Mouse (Mus musculus): Measurements from ENCODE around the gene Traf1. TPM values are rescaled to one million over a fixed set of nuclear protein-coding genes. Genes with fewer than 3 reads are reported as not detected.
A peak's percentile ranks its signal among the peaks of the same experiment; 100 is the strongest.

Gene Traf1
- total and polyA plus RNA-seq, 3 experiments: 1.2 to 2.0 (median 1.2) TPM

- Histone ChIP-seq H3K27ac (no peak overlapping the region), H3K4me3 (no peak overlapping the region), H3K4me1 (ENCODE audit: control insufficient read depth, insufficient read depth, low read length) (peaks cover 4% of the 10 kb centered on the region), H3K79me2 (replicated peaks; ENCODE audit: control insufficient read depth, insufficient read depth, low read length) (no peaks in the 10 kb centered on the region), H3K36me3 (ENCODE audit: control insufficient read depth, insufficient read depth, low read length) (no peaks in the 10 kb centered on the region), H3K9ac (ENCODE audit: low read depth, low read length) (no peak overlapping the region), H3K27me3 (ENCODE audit: control insufficient read depth, insufficient read depth, low read length) (no peaks in the 10 kb centered on the region)
- DNase-seq: no peak
- intact Hi-C loops (cut with DNase I): no loop called here
- no peak for TF ChIP-seq EP300 (IDR thresholded peaks at IDR 0.05; ENCODE audit: insufficient read depth, low read depth, low read length)
- 78% methylated on average over 3 of the region's 3 CpGs for WGBS
Measured at GRCm38 (mm10) chr2:34979459-34980011, 18.0 kb upstream of the Traf1 start.

- no peaks in the 10 kb centered on the region for H3K27me3 ChIP-seq (ENCODE audit: control insufficient read depth, insufficient read depth, low read length)
- H3K79me2 ChIP-seq (replicated peaks; ENCODE audit: control insufficient read depth, insufficient read depth, low read length): no peaks in the 10 kb centered on the region
- no peak overlapping the region for H3K27ac ChIP-seq
- intact Hi-C loops (cut with DNase I): no loop called here
- H3K9ac ChIP-seq (ENCODE audit: low read depth, low read length): no peak overlapping the region
- H3K36me3 ChIP-seq (ENCODE audit: control insufficient read depth, insufficient read depth, low read length): no peaks in the 10 kb centered on the region
- peaks cover 4% of the 10 kb centered on the region for H3K4me1 ChIP-seq (ENCODE audit: control insufficient read depth, insufficient read depth, low read length)
- no peak overlapping the region for H3K4me3 ChIP-seq
- no peak for TF ChIP-seq CTCF (IDR thresholded peaks at IDR 0.05)
- TF ChIP-seq EP300 (IDR thresholded peaks at IDR 0.05; ENCODE audit: insufficient read depth, low read depth, low read length): no peak
- TF ChIP-seq POLR2A (IDR thresholded peaks at IDR 0.05; ENCODE audit: insufficient read depth, low read depth, low read length): no peak
- 91% methylated on average over 2 of the region's 2 CpGs for WGBS
- no peak for DNase-seq
Measured at GRCm38 (mm10) chr2:34978226-34978625, 16.7 kb upstream of the Traf1 start.

GRCm38 (mm10) chr2:34976945-34977658 is 15.5 kb upstream of the Traf1 start:
- no peak for TF ChIP-seq POLR2A (IDR thresholded peaks at IDR 0.05; ENCODE audit: insufficient read depth, low read depth, low read length)
- no peak for TF ChIP-seq EP300 (IDR thresholded peaks at IDR 0.05; ENCODE audit: insufficient read depth, low read depth, low read length)
- H3K79me2 ChIP-seq (replicated peaks; ENCODE audit: control insufficient read depth, insufficient read depth, low read length): no peaks in the 10 kb centered on the region
- H3K27ac ChIP-seq: no peak overlapping the region
- H3K36me3 ChIP-seq (ENCODE audit: control insufficient read depth, insufficient read depth, low read length): no peaks in the 10 kb centered on the region
- no peak overlapping the region for H3K9ac ChIP-seq (ENCODE audit: low read depth, low read length)
- intact Hi-C loops (cut with DNase I): no loop called here
- peaks cover 3% of the 10 kb centered on the region for H3K4me1 ChIP-seq (ENCODE audit: control insufficient read depth, insufficient read depth, low read length)
- 46% methylated on average over 8 of the region's 8 CpGs for WGBS
- H3K4me3 ChIP-seq: no peak overlapping the region
- no peaks in the 10 kb centered on the region for H3K27me3 ChIP-seq (ENCODE audit: control insufficient read depth, insufficient read depth, low read length)
- peak in 1 of 2 experiments; percentile 45 for DNase-seq

GRCm38 (mm10) chr2:34976447-34976846 is 14.9 kb upstream of the Traf1 start:
- DNase-seq: peak in 1 of 2 experiments; percentile 33
- no peak overlapping the region for H3K4me3 ChIP-seq
- TF ChIP-seq POLR2A (IDR thresholded peaks at IDR 0.05; ENCODE audit: insufficient read depth, low read depth, low read length) (no peak), CTCF (IDR thresholded peaks at IDR 0.05) (no peak), EP300 (IDR thresholded peaks at IDR 0.05; ENCODE audit: insufficient read depth, low read depth, low read length) (no peak)
- H3K9ac ChIP-seq (ENCODE audit: low read depth, low read length): no peak overlapping the region
- no peak overlapping the region for H3K27ac ChIP-seq
- no peaks in the 10 kb centered on the region for H3K36me3 ChIP-seq (ENCODE audit: control insufficient read depth, insufficient read depth, low read length)
- no peaks in the 10 kb centered on the region for H3K27me3 ChIP-seq (ENCODE audit: control insufficient read depth, insufficient read depth, low read length)
- 76% methylated on average over 6 of the region's 6 CpGs for WGBS
- no peaks in the 10 kb centered on the region for H3K79me2 ChIP-seq (replicated peaks; ENCODE audit: control insufficient read depth, insufficient read depth, low read length)
- intact Hi-C loops (cut with DNase I): no loop called here
- peaks cover 2% of the 10 kb centered on the region; the same call in 1 of the 2 replicates for H3K4me1 ChIP-seq (ENCODE audit: control insufficient read depth, insufficient read depth, low read length)

- no peaks in the 10 kb centered on the region for H3K36me3 ChIP-seq (ENCODE audit: control insufficient read depth, insufficient read depth, low read length)
- H3K4me1 ChIP-seq (ENCODE audit: control insufficient read depth, insufficient read depth, low read length): peaks cover 4% of the 10 kb centered on the region
- intact Hi-C loops (cut with DNase I): loop anchor here (5.0 kb wide), 2 partner anchors 71 to 101 kb away; partner anchors contain the start of genes Cutal and Psmd5
- no peak overlapping the region for H3K27ac ChIP-seq
- no peak for DNase-seq
- no peaks in the 10 kb centered on the region for H3K27me3 ChIP-seq (ENCODE audit: control insufficient read depth, insufficient read depth, low read length)
- H3K79me2 ChIP-seq (replicated peaks; ENCODE audit: control insufficient read depth, insufficient read depth, low read length): no peaks in the 10 kb centered on the region
- H3K9ac ChIP-seq (ENCODE audit: low read depth, low read length): no peak overlapping the region
- 81% methylated on average over 8 of the region's 8 CpGs for WGBS
- no peak overlapping the region for H3K4me3 ChIP-seq
- TF ChIP-seq POLR2A (IDR thresholded peaks at IDR 0.05; ENCODE audit: insufficient read depth, low read depth, low read length) (no peak), EP300 (IDR thresholded peaks at IDR 0.05; ENCODE audit: insufficient read depth, low read depth, low read length) (no peak), CTCF (IDR thresholded peaks at IDR 0.05) (no peak)
Measured at GRCm38 (mm10) chr2:34973087-34973486, 11.5 kb upstream of the Traf1 start.

Data from heart, adult 2 months (tissue).